Mouse (Mus musculus): ENCODE data around the gene Slc41a1. TPM values are rescaled to one million over a fixed set of nuclear protein-coding genes. Genes with fewer than 3 reads are reported as not detected.
"Not testable (repeated sequence)": the region's sequence is repeated elsewhere in the genome, so short reads cannot be mapped to it uniquely, and the experiment has no call there.

Gene Slc41a1
- polyA plus RNA-seq, 1 experiment from 2014 or later = 18.5 TPM

GRCm38 (mm10) chr1:131809651-131810050 lies 17.6 kb upstream of the Slc41a1 start:
- no peaks in the 10 kb centered on the region for H3K4me1 ChIP-seq (ENCODE audit: control insufficient read depth, insufficient read depth, low read length)
- no peaks in the 10 kb centered on the region for H3K9me3 ChIP-seq (replicated peaks; ENCODE audit: control insufficient read depth, low read length)
- ATAC-seq (ENCODE audit: insufficient read depth, low FRiP score) = no peak
- 70% methylated on average over 2 of the region's 2 CpGs for WGBS
- no peak overlapping the region for H3K27ac ChIP-seq (ENCODE audit: low read length)
- no peak overlapping the region for H3K4me2 ChIP-seq (ENCODE audit: low read depth, low read length)
- H3K27me3 ChIP-seq (ENCODE audit: control insufficient read depth, insufficient read depth, low read length) = no peaks in the 10 kb centered on the region
- no peaks in the 10 kb centered on the region for H3K36me3 ChIP-seq (ENCODE audit: control insufficient read depth, insufficient read depth, low read length)
- H3K4me3 ChIP-seq (replicated peaks; ENCODE audit: low read length) = no peak overlapping the region
- no peak overlapping the region for H3K9ac ChIP-seq (ENCODE audit: low read length)

GRCm38 (mm10) chr1:131811393-131811792 lies 15.9 kb upstream of the Slc41a1 start:
- WGBS = 56% methylated on average over 1 of the region's 1 CpGs
- H3K27me3 ChIP-seq (ENCODE audit: control insufficient read depth, insufficient read depth, low read length) = no peaks in the 10 kb centered on the region
- no peaks in the 10 kb centered on the region for H3K4me1 ChIP-seq (ENCODE audit: control insufficient read depth, insufficient read depth, low read length)
- no peak overlapping the region for H3K9ac ChIP-seq (ENCODE audit: low read length)
- no peaks in the 10 kb centered on the region for H3K9me3 ChIP-seq (replicated peaks; ENCODE audit: control insufficient read depth, low read length)
- H3K4me3 ChIP-seq (replicated peaks; ENCODE audit: low read length) = no peak overlapping the region
- no peak for ATAC-seq (ENCODE audit: insufficient read depth, low FRiP score)
- H3K27ac ChIP-seq (ENCODE audit: low read length) = no peak overlapping the region
- no peak overlapping the region for H3K4me2 ChIP-seq (ENCODE audit: low read depth, low read length)
- no peaks in the 10 kb centered on the region for H3K36me3 ChIP-seq (ENCODE audit: control insufficient read depth, insufficient read depth, low read length)

- Histone ChIP-seq H3K27ac (ENCODE audit: low read length) (no peak overlapping the region), H3K9me3 (replicated peaks; ENCODE audit: control insufficient read depth, low read length) (no peaks in the 10 kb centered on the region), H3K9ac (ENCODE audit: low read length) (no peak overlapping the region), H3K4me3 (replicated peaks; ENCODE audit: low read length) (no peak overlapping the region), H3K4me1 (ENCODE audit: control insufficient read depth, insufficient read depth, low read length) (no peaks in the 10 kb centered on the region), H3K36me3 (ENCODE audit: control insufficient read depth, insufficient read depth, low read length) (no peaks in the 10 kb centered on the region), H3K27me3 (ENCODE audit: control insufficient read depth, insufficient read depth, low read length) (no peaks in the 10 kb centered on the region), H3K4me2 (ENCODE audit: low read depth, low read length) (no peak overlapping the region)
- 65% methylated on average over 9 of the region's 9 CpGs for WGBS
- ATAC-seq (ENCODE audit: insufficient read depth, low FRiP score) = no peak
These were observed 15.3 kb upstream of the Slc41a1 start for GRCm38 (mm10) chr1:131812006-131812405.

- Histone ChIP-seq H3K27ac (ENCODE audit: low read length) (no peak overlapping the region), H3K4me2 (ENCODE audit: low read depth, low read length) (no peak overlapping the region), H3K4me1 (ENCODE audit: control insufficient read depth, insufficient read depth, low read length) (no peaks in the 10 kb centered on the region), H3K4me3 (replicated peaks; ENCODE audit: low read length) (no peak overlapping the region), H3K9ac (ENCODE audit: low read length) (no peak overlapping the region), H3K36me3 (ENCODE audit: control insufficient read depth, insufficient read depth, low read length) (no peaks in the 10 kb centered on the region), H3K9me3 (replicated peaks; ENCODE audit: control insufficient read depth, low read length) (no peaks in the 10 kb centered on the region), H3K27me3 (ENCODE audit: control insufficient read depth, insufficient read depth, low read length) (no peaks in the 10 kb centered on the region)
- no peak for ATAC-seq (ENCODE audit: insufficient read depth, low FRiP score)
- WGBS = 88% methylated on average over 9 of the region's 9 CpGs
These were observed 14.5 kb upstream of the Slc41a1 start for GRCm38 (mm10) chr1:131812631-131813295.

GRCm38 (mm10) chr1:131813731-131814130 lies 13.6 kb upstream of the Slc41a1 start:
- Histone ChIP-seq H3K9ac (ENCODE audit: low read length) (no peak overlapping the region), H3K4me3 (replicated peaks; ENCODE audit: low read length) (no peak overlapping the region), H3K27ac (ENCODE audit: low read length) (no peak overlapping the region), H3K4me1 (ENCODE audit: control insufficient read depth, insufficient read depth, low read length) (no peaks in the 10 kb centered on the region), H3K27me3 (ENCODE audit: control insufficient read depth, insufficient read depth, low read length) (no peaks in the 10 kb centered on the region), H3K9me3 (replicated peaks; ENCODE audit: control insufficient read depth, low read length) (no peaks in the 10 kb centered on the region), H3K36me3 (ENCODE audit: control insufficient read depth, insufficient read depth, low read length) (no peaks in the 10 kb centered on the region), H3K4me2 (ENCODE audit: low read depth, low read length) (no peak overlapping the region)
- WGBS = 83% methylated on average over 4 of the region's 4 CpGs
- no peak for ATAC-seq (ENCODE audit: insufficient read depth, low FRiP score)

GRCm38 (mm10) chr1:131814191-131814590 lies 13.1 kb upstream of the Slc41a1 start:
- no peaks in the 10 kb centered on the region for H3K9me3 ChIP-seq (replicated peaks; ENCODE audit: control insufficient read depth, low read length)
- H3K4me2 ChIP-seq (ENCODE audit: low read depth, low read length) = no peak overlapping the region
- H3K36me3 ChIP-seq (ENCODE audit: control insufficient read depth, insufficient read depth, low read length) = no peaks in the 10 kb centered on the region
- 79% methylated on average over 3 of the region's 3 CpGs for WGBS
- no peak overlapping the region for H3K9ac ChIP-seq (ENCODE audit: low read length)
- H3K4me3 ChIP-seq (replicated peaks; ENCODE audit: low read length) = no peak overlapping the region
- H3K27ac ChIP-seq (ENCODE audit: low read length) = no peak overlapping the region
- no peaks in the 10 kb centered on the region for H3K4me1 ChIP-seq (ENCODE audit: control insufficient read depth, insufficient read depth, low read length)
- ATAC-seq (ENCODE audit: insufficient read depth, low FRiP score) = no peak
- H3K27me3 ChIP-seq (ENCODE audit: control insufficient read depth, insufficient read depth, low read length) = no peaks in the 10 kb centered on the region

GRCm38 (mm10) chr1:131816886-131817285 lies 10.4 kb upstream of the Slc41a1 start:
- Histone ChIP-seq H3K27me3 (ENCODE audit: control insufficient read depth, insufficient read depth, low read length) (no peaks in the 10 kb centered on the region), H3K4me2 (ENCODE audit: low read depth, low read length) (no peak overlapping the region), H3K27ac (ENCODE audit: low read length) (no peak overlapping the region), H3K4me1 (ENCODE audit: control insufficient read depth, insufficient read depth, low read length) (no peaks in the 10 kb centered on the region), H3K36me3 (ENCODE audit: control insufficient read depth, insufficient read depth, low read length) (no peaks in the 10 kb centered on the region), H3K4me3 (replicated peaks; ENCODE audit: low read length) (no peak overlapping the region), H3K9me3 (replicated peaks; ENCODE audit: control insufficient read depth, low read length) (no peaks in the 10 kb centered on the region), H3K9ac (ENCODE audit: low read length) (no peak overlapping the region)
- 87% methylated on average over 6 of the region's 6 CpGs for WGBS
- no peak for ATAC-seq (ENCODE audit: insufficient read depth, low FRiP score)

- H3K27ac ChIP-seq (ENCODE audit: low read length); H3K4me3 ChIP-seq (replicated peaks; ENCODE audit: low read length); ATAC-seq (ENCODE audit: insufficient read depth, low FRiP score); H3K4me1 ChIP-seq (ENCODE audit: control insufficient read depth, insufficient read depth, low read length); H3K36me3 ChIP-seq (ENCODE audit: control insufficient read depth, insufficient read depth, low read length); H3K27me3 ChIP-seq (ENCODE audit: control insufficient read depth, insufficient read depth, low read length); H3K9ac ChIP-seq (ENCODE audit: low read length); H3K4me2 ChIP-seq (ENCODE audit: low read depth, low read length); H3K9me3 ChIP-seq (replicated peaks; ENCODE audit: control insufficient read depth, low read length): not testable (repeated sequence)
- 72% methylated on average over 8 of the region's 9 CpGs for WGBS
These were observed 6.9 kb upstream of the Slc41a1 start for GRCm38 (mm10) chr1:131820353-131820752.

- no peaks in the 10 kb centered on the region for H3K27me3 ChIP-seq (ENCODE audit: control insufficient read depth, insufficient read depth, low read length)
- no peaks in the 10 kb centered on the region for H3K4me1 ChIP-seq (ENCODE audit: control insufficient read depth, insufficient read depth, low read length)
- no peaks in the 10 kb centered on the region for H3K36me3 ChIP-seq (ENCODE audit: control insufficient read depth, insufficient read depth, low read length)
- no peak overlapping the region for H3K9ac ChIP-seq (ENCODE audit: low read length)
- H3K9me3 ChIP-seq (replicated peaks; ENCODE audit: control insufficient read depth, low read length) = no peaks in the 10 kb centered on the region
- no peak overlapping the region for H3K27ac ChIP-seq (ENCODE audit: low read length)
- no peak for ATAC-seq (ENCODE audit: insufficient read depth, low FRiP score)
- no peak overlapping the region for H3K4me3 ChIP-seq (replicated peaks; ENCODE audit: low read length)
- WGBS = 71% methylated on average over 10 of the region's 10 CpGs
- no peak overlapping the region for H3K4me2 ChIP-seq (ENCODE audit: low read depth, low read length)
These were observed 6.4 kb upstream of the Slc41a1 start for GRCm38 (mm10) chr1:131820887-131821328.
